Mouse (Mus musculus) T-helper 1 cell (primary cell): ENCODE data around the gene D130043K22Rik.

Experiments
- in situ Hi-C: fragments of 300-600 bp; cut with MboI, MseI; formaldehyde crosslinking; loops from one replicate; pipeline ENCODE4 v1.15.1; 2025; ENCODE audit warnings: high pct_unique_total_duplicates

D130043K22Rik gene

GRCm38 (mm10) chr13:24892516-24892915 lies 47.6 kb downstream of the D130043K22Rik start:
- in situ Hi-C loops = no loop called here

GRCm38 (mm10) chr13:24893880-24894279 lies 48.9 kb downstream of the D130043K22Rik start:
- in situ Hi-C loops = no loop called here

GRCm38 (mm10) chr13:24901916-24902315 lies 57.0 kb downstream of the D130043K22Rik start:
- in situ Hi-C loops = no loop called here

DNA sequence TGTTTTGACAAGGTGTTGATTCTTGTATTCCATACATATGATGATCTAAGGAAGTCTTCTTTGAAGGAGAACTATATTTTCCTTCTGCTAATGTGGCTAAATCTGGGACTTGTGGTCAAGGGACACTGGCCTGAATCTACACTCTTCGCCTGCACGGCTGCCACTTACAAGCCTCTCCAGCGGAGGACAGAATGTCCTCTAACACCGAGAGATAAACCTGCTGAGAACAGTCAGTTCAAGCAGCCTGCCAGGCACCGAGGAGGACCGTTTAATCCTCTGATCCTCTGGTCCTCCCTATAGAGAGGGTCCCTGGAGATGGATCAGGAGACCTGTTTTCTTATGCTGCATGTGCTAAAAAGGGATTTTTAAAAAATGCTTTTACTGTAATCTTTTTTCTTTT lies 58.5 kb downstream of the D130043K22Rik start:
- in situ Hi-C loops = no loop called here

DNA sequence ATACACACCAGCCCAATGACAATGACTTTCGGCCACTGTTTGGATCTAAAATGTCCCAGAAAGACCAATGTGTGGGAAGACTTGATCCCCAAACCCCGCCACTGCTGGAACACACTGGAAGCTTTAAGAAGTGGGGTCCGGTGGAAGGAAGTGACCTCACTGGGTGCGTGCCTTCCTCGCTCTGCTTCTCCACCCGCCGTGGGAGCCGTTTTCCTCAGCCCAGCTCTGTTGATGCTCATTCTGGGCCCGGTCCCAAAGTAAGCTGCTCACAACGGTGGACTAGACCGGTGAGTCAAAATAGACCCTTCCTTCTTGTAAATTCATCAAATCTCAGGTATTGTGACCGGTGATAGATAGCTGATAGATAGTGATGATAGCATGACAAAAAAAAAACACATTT lies 60.5 kb downstream of the D130043K22Rik start:
- in situ Hi-C loops = no loop called here

GRCm38 (mm10) chr13:24906831-24907570 lies 62.1 kb downstream of the D130043K22Rik start:
- in situ Hi-C loops = no loop called here

- in situ Hi-C loops = no loop called here
These were observed 64.2 kb downstream of the D130043K22Rik start for GRCm38 (mm10) chr13:24909112-24909511.

- in situ Hi-C loops = no loop called here
These were observed 68.6 kb downstream of the D130043K22Rik start for GRCm38 (mm10) chr13:24913576-24913975.

DNA sequence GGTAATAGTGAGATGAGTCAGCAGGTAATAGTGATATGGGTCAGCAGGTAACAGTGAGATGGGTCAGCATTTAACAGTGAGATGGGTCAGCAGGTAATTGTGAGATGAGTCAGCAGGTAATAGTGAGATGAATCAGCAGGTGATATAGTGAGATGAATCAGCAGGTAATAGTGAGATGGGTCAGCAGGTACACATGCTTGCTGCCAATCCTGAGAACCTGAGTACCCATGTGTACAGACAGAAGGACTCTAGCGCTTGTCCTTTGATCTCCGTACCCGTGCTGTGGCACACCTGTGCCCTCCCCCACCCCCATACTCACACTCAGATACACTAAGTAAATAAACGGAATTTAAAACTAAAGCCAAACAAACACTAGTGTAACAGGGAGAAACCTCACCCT lies 70.0 kb downstream of the D130043K22Rik start:
- in situ Hi-C loops = no loop called here

DNA sequence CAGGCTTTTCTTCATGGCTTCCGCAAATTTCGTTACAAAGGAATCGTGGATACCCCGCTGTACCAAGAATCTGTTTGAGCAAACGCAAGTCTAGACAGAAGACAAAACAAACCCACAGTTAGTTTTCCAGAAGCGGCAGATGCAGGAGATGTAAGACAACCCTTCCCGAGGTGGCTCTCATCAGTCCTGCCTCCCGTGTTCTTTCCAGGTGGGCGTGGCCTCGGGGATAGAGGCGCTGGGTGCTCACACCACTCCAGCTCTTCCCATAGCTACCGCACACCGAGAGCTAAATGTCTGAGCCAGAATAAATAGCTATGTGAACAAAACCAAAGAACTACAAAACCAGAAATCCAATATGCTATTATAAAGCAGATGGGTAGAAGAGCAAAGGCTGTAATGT lies 70.9 kb downstream of the D130043K22Rik start:
- in situ Hi-C loops = no loop called here

DNA sequence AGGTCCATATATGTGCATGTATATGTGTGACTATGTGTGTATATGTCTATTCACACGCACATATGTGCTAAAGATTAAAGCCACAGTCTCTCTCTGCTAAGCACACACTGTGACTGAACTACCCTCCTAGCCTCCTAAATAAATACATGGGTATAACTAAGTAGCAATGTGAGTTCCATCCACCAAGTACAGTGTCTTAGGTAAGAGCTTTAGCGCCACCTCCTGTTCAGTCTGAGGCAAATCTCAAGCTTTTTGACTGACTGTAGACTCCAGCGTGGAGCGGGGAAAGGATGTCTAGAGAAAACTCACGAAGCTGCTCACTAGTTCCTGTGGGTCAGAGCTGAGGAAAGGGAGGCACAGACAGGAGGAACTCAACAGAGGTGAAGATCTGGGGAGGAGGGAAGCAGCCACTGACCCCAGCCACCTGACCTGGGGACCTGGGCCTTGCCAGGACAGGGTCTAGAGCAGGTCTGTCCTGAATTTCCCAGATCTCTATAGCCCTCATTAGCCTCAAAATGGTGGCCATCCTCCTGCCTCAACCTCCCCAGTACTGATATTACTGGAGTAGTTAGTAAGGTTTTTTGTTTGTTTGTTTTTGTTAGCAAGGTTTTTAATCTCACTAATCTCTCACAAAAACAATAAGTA lies 75.5 kb downstream of the D130043K22Rik start:
- in situ Hi-C loops = no loop called here

DNA sequence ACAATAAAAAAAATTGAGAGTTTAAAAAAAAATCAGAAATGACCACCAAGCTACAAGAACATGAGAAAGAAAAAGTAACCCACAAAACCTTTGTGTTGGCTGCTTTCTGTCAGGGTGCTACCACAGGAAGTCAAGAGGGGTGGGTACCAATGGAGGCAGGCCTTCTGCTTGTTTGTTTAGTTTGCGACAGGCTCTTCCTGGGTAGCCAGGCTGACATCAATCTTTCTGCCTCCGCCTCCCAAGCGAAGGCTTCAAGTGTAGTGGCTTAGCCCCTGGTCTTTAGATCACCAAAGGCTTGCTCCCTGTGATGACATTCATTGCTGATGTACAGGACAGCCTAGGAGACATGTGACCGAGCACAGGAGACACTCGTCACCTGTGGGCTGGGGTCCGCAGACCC lies 76.3 kb downstream of the D130043K22Rik start:
- in situ Hi-C loops = no loop called here

- in situ Hi-C loops = no loop called here
These were observed 79.1 kb downstream of the D130043K22Rik start for GRCm38 (mm10) chr13:24923991-24924390.

GRCm38 (mm10) chr13:24930591-24930990 lies 85.7 kb downstream of the D130043K22Rik start:
- in situ Hi-C loops = no loop called here

GRCm38 (mm10) chr13:24933199-24933598 lies 88.3 kb downstream of the D130043K22Rik start:
- in situ Hi-C loops = no loop called here

- in situ Hi-C loops = no loop called here
These were observed 91.8 kb downstream of the D130043K22Rik start for GRCm38 (mm10) chr13:24936772-24937107.

DNA sequence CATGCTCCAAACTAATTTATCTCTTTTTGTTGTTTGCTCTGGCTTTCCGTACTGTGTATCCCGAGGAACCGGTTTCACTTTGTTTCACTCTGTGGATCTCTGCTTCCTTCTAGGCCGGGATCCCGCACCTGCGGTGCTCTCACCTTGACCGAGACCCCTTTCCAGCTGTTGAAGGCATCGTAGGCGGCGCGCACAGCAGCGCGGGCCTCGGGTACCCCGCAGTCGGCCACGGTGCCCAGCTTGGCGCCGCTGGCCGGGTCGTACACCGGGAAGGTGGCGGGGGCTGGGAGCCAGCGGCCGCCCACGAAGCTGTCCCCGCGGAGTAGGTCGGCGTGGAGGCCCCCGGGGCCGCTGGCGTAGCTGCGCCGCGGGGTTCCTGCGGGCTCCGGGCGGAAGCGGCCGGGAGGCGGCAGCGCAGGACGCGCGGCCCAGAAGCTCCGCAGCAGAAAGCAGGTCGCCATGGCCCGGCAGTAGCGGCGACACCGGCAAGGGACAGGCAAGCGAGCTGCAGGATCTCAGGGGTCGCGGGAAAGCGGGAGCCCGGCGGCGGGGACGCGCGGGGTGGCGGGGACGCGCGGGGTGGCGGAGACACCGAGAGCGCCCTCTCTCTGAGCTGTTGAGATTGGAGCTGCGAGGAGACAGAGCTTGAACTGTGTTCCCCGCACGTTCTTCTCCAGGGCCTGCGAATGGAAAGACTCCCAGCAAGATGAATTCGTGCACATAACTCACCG lies 92.3 kb downstream of the D130043K22Rik start, which contains the start of gene Aldh5a1:
Gene Aldh5a1, minus strand, starts transcription at position 554 of the 731 bp plus-strand sequence.
- in situ Hi-C loops = no loop called here

- in situ Hi-C loops = no loop called here
These were observed 92.9 kb downstream of the D130043K22Rik start for GRCm38 (mm10) chr13:24937839-24938166.

DNA sequence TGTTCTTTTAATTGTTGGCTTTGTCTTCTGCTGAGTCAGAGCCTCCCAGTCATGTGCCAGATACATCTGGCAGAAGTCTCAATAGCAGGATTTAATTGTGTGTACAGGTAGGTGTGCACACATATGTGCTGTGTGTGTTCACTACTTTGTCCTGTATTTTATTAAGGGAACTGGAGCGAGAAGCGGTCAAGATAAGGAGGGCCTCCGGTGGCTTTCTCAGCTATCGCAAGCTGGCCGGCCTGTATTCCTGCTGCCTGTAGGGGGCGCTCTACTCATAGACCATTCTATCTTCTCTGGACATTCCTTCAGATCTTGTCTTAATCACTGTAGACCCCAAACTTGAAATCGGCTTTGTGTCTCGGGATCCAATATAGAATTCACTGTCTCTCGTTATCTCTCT lies 93.7 kb downstream of the D130043K22Rik start:
- in situ Hi-C loops = no loop called here

DNA sequence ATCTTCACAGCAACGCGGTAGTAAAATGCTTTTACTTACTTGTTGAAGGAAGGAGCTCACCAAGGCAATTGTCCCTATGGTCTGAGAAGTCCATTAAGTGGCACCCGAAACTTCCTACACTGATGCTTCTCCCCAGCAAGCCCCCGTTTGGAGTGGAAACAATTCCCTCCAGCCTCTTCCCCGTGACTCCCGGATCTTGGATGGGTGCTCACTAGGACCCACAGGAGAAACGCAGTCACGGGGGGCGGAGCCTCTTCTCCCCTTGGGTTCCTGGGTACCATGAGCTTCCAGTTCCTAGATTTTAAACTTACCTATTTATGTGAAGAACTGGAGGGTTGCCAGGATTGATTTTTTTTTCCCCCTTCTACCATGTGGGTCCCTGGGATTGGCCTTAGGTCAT lies 94.5 kb downstream of the D130043K22Rik start:
- in situ Hi-C loops = no loop called here

GRCm38 (mm10) chr13:24942512-24943282 lies 97.8 kb downstream of the D130043K22Rik start, which contains the start of gene Gpld1:
Gpld1 (plus strand) TSS chr13:24943152.
- in situ Hi-C loops = loop anchor here (5.0 kb wide), 1 partner anchor 40 kb away; no protein-coding TSS in a partner anchor

- in situ Hi-C loops = loop anchor here (5.0 kb wide), 1 partner anchor 39 kb away; no protein-coding TSS in a partner anchor
These were observed 98.4 kb downstream of the D130043K22Rik start for GRCm38 (mm10) chr13:24943303-24943702.
